ENCODE assay signal across 8 mouse cellular contexts in genomic region chr3:89421002-89421774, GRCm38 (mm10). TPM values are rescaled to one million over a fixed set of nuclear protein-coding genes. Genes with fewer than 3 reads are reported as not detected.
A peak's percentile ranks its signal among the peaks of the same experiment; 100 is the strongest.
DNase-seq lines count a peak whose midpoint lies in the region; ATAC-seq lines count a peak whose summit lies in the region.

No protein-coding gene starts in this region.

- H3K4me3 ChIP-seq in intestine, embryonic 15.5 days (replicated peaks), result peak overlapping the region; percentile 48

- peak overlapping the region; percentile 84 for H3K4me2 ChIP-seq in intestine, embryonic 15.5 days (replicated peaks)

- peak overlapping the region; percentile 91 for H3K27ac ChIP-seq in intestine, embryonic 15.5 days

- H3K9ac ChIP-seq in intestine, embryonic 15.5 days, result peak overlapping the region; percentile 74

- peak; percentile 64 for ATAC-seq in intestine, embryonic 15.5 days
- ATAC-seq in megakaryocyte-erythroid progenitor cell, adult 5-6 weeks (replicated peaks; ENCODE audit: low FRiP score, low TSS enrichment, poor library complexity, severe bottlenecking), result peak; percentile 62

- peaks cover 9% of the 10 kb centered on the region; the same call in 1 of the 2 replicates for H3K36me3 ChIP-seq in intestine, embryonic 15.5 days

- 3% methylated on average over 11 of the region's 11 CpGs for WGBS in intestine, embryonic 15.5 days

- no peaks in the 10 kb centered on the region for H3K9me3 ChIP-seq in intestine, embryonic 15.5 days

- H3K27me3 ChIP-seq in intestine, embryonic 15.5 days (replicated peaks), result no peaks in the 10 kb centered on the region

- peaks cover 52% of the 10 kb centered on the region for H3K4me1 ChIP-seq in intestine, embryonic 15.5 days (replicated peaks)

- intact Hi-C loops in left cerebral cortex, postnatal 36 days (cut with DNase I), result no loop called here

- peak; percentile 84 for DNase-seq in adrenal gland, adult 8-10 months
- DNase-seq in embryo, embryonic 9.5 days (ENCODE audit: extremely low spot score), result peak; percentile 80
- peak; percentile 90 for DNase-seq in gastrocnemius, postnatal 25 days
- DNase-seq in left cerebral cortex, postnatal 36 days (ENCODE audit: low spot score in 2 of 2), result peak; percentile 63 to 70
- DNase-seq in right cerebral cortex, postnatal 4 days, result peak; percentile 43
- DNase-seq in thymus, adult 18-20 months, result no peak

RNA-seq across cellular contexts. Expression of gene Shc1, which starts 2.9 kb away (rescaled TPM):
- 100 to 1,000 TPM; 108 to 136 (median 122) TPM for total RNA-seq in adrenal gland, adult 8-10 months (2022)
- total RNA-seq in gastrocnemius, postnatal 25 days (2021), result 10 to 100 TPM; 21.1 to 23.8 TPM
- polyA plus RNA-seq in intestine, embryonic 15.5 days (2015; fragmentation: Nextera tagmentation; extraction: Ambion mirVana), result 85.6 and 87.3 TPM in 2 replicates
- 10 to 100 TPM; 10.6 to 16.0 TPM for total RNA-seq in left cerebral cortex, postnatal 36 days (2021)
- 95.9 and 113 TPM in 2 replicates for total RNA-seq in megakaryocyte-erythroid progenitor cell, adult 5-6 weeks (2014; fragmentation: Nextera tagmentation)
- 40.2 and 68.5 TPM in 2 replicates for total RNA-seq in megakaryocyte-erythroid progenitor cell, adult 5-6 weeks (2017)

RNA-seq across cellular contexts. Expression of gene Cks1b, which starts 3.0 kb away (rescaled TPM):
- 10 to 100 TPM; 20.3 to 33.2 (median 27.4) TPM for total RNA-seq in adrenal gland, adult 8-10 months (2022)
- 1 to 10 TPM; 3.1 to 3.4 TPM for total RNA-seq in gastrocnemius, postnatal 25 days (2021)
- polyA plus RNA-seq in intestine, embryonic 15.5 days (2015; fragmentation: Nextera tagmentation; extraction: Ambion mirVana), result 383 and 386 TPM in 2 replicates
- 1 to 10 TPM; 2.1 to 2.3 TPM for total RNA-seq in left cerebral cortex, postnatal 36 days (2021)
- total RNA-seq in megakaryocyte-erythroid progenitor cell, adult 5-6 weeks (2014; fragmentation: Nextera tagmentation), result 185 and 237 TPM in 2 replicates
- total RNA-seq in megakaryocyte-erythroid progenitor cell, adult 5-6 weeks (2017), result 127 and 184 TPM in 2 replicates

RNA-seq across cellular contexts. Expression of gene Pygo2, which starts 8.8 kb away (rescaled TPM):
- total RNA-seq in adrenal gland, adult 8-10 months (2022), result 10 to 100 TPM; 42.1 to 45.1 (median 44.3) TPM
- 10 to 100 TPM in 1 of 2 experiments, 1 to 10 TPM in 1; 9.2 to 11.1 TPM for total RNA-seq in gastrocnemius, postnatal 25 days (2021)
- polyA plus RNA-seq in intestine, embryonic 15.5 days (2015; fragmentation: Nextera tagmentation; extraction: Ambion mirVana), result 32.7 and 33.2 TPM in 2 replicates
- total RNA-seq in left cerebral cortex, postnatal 36 days (2021), result 10 to 100 TPM; 53.7 to 61.4 TPM
- total RNA-seq in megakaryocyte-erythroid progenitor cell, adult 5-6 weeks (2014; fragmentation: Nextera tagmentation), result 38.5 and 42.2 TPM in 2 replicates
- 9.6 and 19.9 TPM in 2 replicates for total RNA-seq in megakaryocyte-erythroid progenitor cell, adult 5-6 weeks (2017)

RNA-seq across cellular contexts. Expression of gene Flad1, which starts 9.5 kb away (rescaled TPM):
- total RNA-seq in adrenal gland, adult 8-10 months (2022), result 10 to 100 TPM; 25.7 to 39.9 (median 33.0) TPM
- total RNA-seq in gastrocnemius, postnatal 25 days (2021), result 10 to 100 TPM; 43.3 to 44.5 TPM
- polyA plus RNA-seq in intestine, embryonic 15.5 days (2015; fragmentation: Nextera tagmentation; extraction: Ambion mirVana), result 32.9 and 33.3 TPM in 2 replicates
- total RNA-seq in left cerebral cortex, postnatal 36 days (2021), result 10 to 100 TPM; 31.0 to 32.5 TPM
- 24.8 and 27.7 TPM in 2 replicates for total RNA-seq in megakaryocyte-erythroid progenitor cell, adult 5-6 weeks (2014; fragmentation: Nextera tagmentation)
- total RNA-seq in megakaryocyte-erythroid progenitor cell, adult 5-6 weeks (2017), result 10.7 and 12.6 TPM in 2 replicates

RNA-seq across cellular contexts. Expression of gene Pbxip1, which starts 15.3 kb away (rescaled TPM):
- total RNA-seq in adrenal gland, adult 8-10 months (2022), result 100 to 1,000 TPM in 2 of 4 experiments, 10 to 100 TPM in 2; 57.0 to 119 (median 81.5) TPM
- total RNA-seq in gastrocnemius, postnatal 25 days (2021), result 100 to 1,000 TPM; 179 to 196 TPM
- 39.2 and 40.2 TPM in 2 replicates for polyA plus RNA-seq in intestine, embryonic 15.5 days (2015; fragmentation: Nextera tagmentation; extraction: Ambion mirVana)
- 10 to 100 TPM; 35.2 to 40.6 TPM for total RNA-seq in left cerebral cortex, postnatal 36 days (2021)
- total RNA-seq in megakaryocyte-erythroid progenitor cell, adult 5-6 weeks (2014; fragmentation: Nextera tagmentation), result 7.5 and 8.2 TPM in 2 replicates
- total RNA-seq in megakaryocyte-erythroid progenitor cell, adult 5-6 weeks (2017), result 14.6 and 30.4 TPM in 2 replicates

Comparison
In these comparisons a context has a peak if more than half of its experiments do, and no peak if none do; other contexts are left out.
1. DNase-seq: peak in adrenal gland, adult 8-10 months (single experiment), embryo, embryonic 9.5 days (single experiment), gastrocnemius, postnatal 25 days (single experiment), left cerebral cortex, postnatal 36 days (2 of 2) and right cerebral cortex, postnatal 4 days (single experiment); none in thymus, adult 18-20 months (0 of 2).
2. RNA of gene Cks1b, which starts 3.0 kb away (total RNA-seq): 127 to 237 TPM in megakaryocyte-erythroid progenitor cell, adult 5-6 weeks and 20.3 to 33.2 TPM in adrenal gland, adult 8-10 months; 3.1 to 3.4 TPM in gastrocnemius, postnatal 25 days and 2.1 to 2.3 TPM in left cerebral cortex, postnatal 36 days; every median in the first group is over 4 times any median in the second.